Mouse (Mus musculus) cortical plate, adult 2 months (tissue): ENCODE data around the gene Uba3. TPM values are rescaled to one million over a fixed set of nuclear protein-coding genes. Genes with fewer than 3 reads are reported as not detected.
A peak's percentile ranks its signal among the peaks of the same experiment; 100 is the strongest.

Experiments used
- H3K27ac ChIP-seq: fragments of 200-500 bp; 2 replicates; pipeline ENCODE4 v1.5.1; 2012; ENCODE audit warnings: low read length, control low read depth, inconsistent platforms; ENCODE audit not compliant: insufficient read depth
- H3K4me1 ChIP-seq: fragments of 200-500 bp; 2 replicates; pipeline ENCODE4 v1.6.1; 2011; ENCODE audit warnings: low read length; ENCODE audit not compliant: control insufficient read depth, insufficient read depth
- H3K4me3 ChIP-seq: fragments of 200-500 bp; 2 replicates; pipeline ENCODE4 v1.5.1; 2011; ENCODE audit warnings: mild to moderate bottlenecking, low read length, control low read depth; ENCODE audit not compliant: insufficient read depth
- CTCF ChIP-seq: fragments of 200-500 bp; IDR thresholded peaks from 2 replicates; pipeline ENCODE4 v1.5.1; 2011; ENCODE audit warnings: mild to moderate bottlenecking, control low read depth, low read length; ENCODE audit not compliant: insufficient read depth; ENCODE audit errors: extremely low read depth
- POLR2A ChIP-seq: fragments of 200-500 bp; IDR thresholded peaks from 2 replicates; pipeline ENCODE4 v1.6.1; 2011; ENCODE audit warnings: mild to moderate bottlenecking, low read length, control low read depth; ENCODE audit not compliant: insufficient read depth; ENCODE audit errors: extremely low read depth
- polyA plus RNA-seq: library from polyadenylated mRNA; depleted of rRNA; stranded (reverse); fragments of >200 nt; gene quantifications from 2 replicates; pipeline ENCODE4 v1.2.3, GENCODE M21; 2012

Gene Uba3
- polyA plus RNA-seq, 1 experiment: 61.2 TPM

- no peak for TF ChIP-seq POLR2A
- TF ChIP-seq CTCF: no peak
- no peak overlapping the region for H3K4me3 ChIP-seq
- H3K4me1 ChIP-seq: peaks cover 4% of the 10 kb centered on the region; the same call in 1 of the 2 replicates
- H3K27ac ChIP-seq: no peak overlapping the region
Measured at GRCm38 (mm10) chr6:97202477-97202876, 3.0 kb downstream of the Uba3 start.

DNA sequence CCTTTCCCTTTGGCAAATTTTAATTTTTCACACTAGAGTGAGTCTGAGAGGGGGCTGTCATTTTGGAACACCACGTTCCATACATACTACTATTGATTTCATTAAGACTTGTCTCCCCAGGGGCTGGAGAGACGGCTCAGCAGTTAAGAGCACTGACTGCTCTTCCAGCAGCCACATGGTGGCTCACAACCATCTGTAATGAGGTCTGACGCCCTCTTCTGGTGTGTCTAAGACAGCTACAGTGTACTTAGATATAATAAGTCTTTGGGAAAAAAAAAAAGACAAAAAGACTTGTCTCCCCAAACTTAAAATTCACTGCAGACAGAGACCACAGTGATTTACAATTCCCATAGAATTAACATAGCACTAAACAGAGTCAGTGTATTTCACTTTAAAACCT, 5.0 kb downstream of the Uba3 start:
- TF ChIP-seq CTCF: no peak
- TF ChIP-seq POLR2A: no peak
- H3K4me3 ChIP-seq: no peak overlapping the region
- no peak overlapping the region for H3K27ac ChIP-seq
- H3K4me1 ChIP-seq: peaks cover 4% of the 10 kb centered on the region; the same call in 1 of the 2 replicates

DNA sequence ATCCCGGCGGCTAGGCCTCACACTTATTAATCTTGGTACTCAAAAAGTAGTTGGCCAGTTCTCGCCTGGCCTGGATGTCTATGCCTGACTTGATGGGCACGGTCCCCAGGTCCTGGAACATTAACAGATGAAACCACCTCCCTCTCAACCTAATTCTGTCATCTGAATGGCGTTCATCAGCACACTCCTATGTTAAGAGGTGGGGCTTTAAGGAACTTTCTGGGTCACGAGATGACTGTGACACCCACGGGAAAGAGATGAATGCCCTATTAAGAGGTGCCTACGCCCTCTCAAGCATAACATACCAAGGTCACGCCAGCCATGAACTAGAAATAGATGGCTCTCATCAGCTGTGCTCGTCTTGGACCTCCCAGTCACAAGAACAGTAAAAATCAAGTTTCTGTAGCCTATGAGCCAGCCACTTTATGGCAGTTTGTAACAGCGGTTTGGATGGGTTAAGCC, 26.0 kb downstream of the Uba3 start:
- no peak for TF ChIP-seq POLR2A
- Histone ChIP-seq H3K4me3 (peak overlapping the region; percentile 66), H3K4me1 (no peaks in the 10 kb centered on the region; the same call in 1 of the 2 replicates), H3K27ac (peak overlapping the region; percentile 96)

DNA sequence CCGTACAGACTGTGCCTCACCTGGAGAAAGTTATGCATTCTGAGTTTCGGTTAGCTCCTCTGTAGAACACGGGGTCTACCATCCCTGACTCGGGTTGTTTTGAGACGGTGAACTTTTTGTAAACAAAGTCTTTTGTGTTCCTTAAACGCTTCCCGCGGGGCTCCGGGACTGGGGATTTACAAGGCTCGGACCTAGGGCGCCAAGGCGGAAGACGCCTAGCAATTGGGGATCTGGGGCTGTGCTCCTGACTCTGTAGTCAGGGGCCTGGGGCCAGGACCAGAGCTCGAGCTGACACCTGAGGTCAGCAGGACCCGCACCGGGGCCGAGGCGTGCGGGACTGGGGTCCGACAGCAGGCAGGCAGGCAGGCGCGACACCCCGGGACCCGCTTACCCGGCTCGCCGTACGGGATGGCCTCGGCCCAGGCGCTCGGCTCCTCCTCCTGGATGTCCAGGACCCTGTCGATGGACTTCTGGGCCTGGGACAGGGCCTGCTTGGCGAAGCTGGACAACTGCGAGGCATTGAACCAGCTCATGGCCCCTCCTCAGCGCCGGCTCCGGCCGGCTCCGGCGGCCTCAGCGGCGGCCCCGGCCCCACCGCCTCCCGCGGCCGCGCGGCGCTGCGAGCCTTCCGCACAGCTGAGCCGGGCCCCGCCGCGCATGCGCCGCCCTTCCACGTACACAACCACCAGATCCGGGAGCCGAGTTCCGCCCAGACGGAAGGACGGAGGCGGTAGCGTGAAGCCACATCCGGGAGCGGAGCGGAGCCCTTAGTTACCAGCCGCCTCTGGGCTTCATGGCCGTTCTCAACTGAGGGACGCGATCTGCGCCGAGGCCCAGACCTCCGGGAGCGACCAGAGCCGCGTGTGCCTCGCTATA, 26.7 kb downstream of the Uba3 start, which contains the start of gene Tmf1:
Gene Tmf1 (minus strand): TSS at position 632 of the 876 bp plus-strand sequence.
- H3K4me1 ChIP-seq: no peaks in the 10 kb centered on the region; the same call in 1 of the 2 replicates
- peak within 1 kb of the TSS; percentile 96 for H3K27ac ChIP-seq
- peak; percentile 91 for TF ChIP-seq POLR2A
- no peak for TF ChIP-seq CTCF
- H3K4me3 ChIP-seq: peak within 1 kb of the TSS; percentile 66

- no peak overlapping the region for H3K27ac ChIP-seq
- no peaks in the 10 kb centered on the region; the same call in 1 of the 2 replicates for H3K4me1 ChIP-seq
Measured at GRCm38 (mm10) chr6:97175716-97176115, 29.7 kb downstream of the Uba3 start.

GRCm38 (mm10) chr6:97150156-97150555, 55.3 kb downstream of the Uba3 start:
- no peak overlapping the region for H3K27ac ChIP-seq
- TF ChIP-seq CTCF: no peak
- H3K4me3 ChIP-seq: no peak overlapping the region
- H3K4me1 ChIP-seq: no peaks in the 10 kb centered on the region; the same call in 1 of the 2 replicates

More at GRCm38 (mm10) chr6:97175716-97176115, 29.7 kb downstream of the Uba3 start:
- H3K4me3 ChIP-seq: no peak overlapping the region
- no peak for TF ChIP-seq POLR2A
- TF ChIP-seq CTCF: no peak

DNA sequence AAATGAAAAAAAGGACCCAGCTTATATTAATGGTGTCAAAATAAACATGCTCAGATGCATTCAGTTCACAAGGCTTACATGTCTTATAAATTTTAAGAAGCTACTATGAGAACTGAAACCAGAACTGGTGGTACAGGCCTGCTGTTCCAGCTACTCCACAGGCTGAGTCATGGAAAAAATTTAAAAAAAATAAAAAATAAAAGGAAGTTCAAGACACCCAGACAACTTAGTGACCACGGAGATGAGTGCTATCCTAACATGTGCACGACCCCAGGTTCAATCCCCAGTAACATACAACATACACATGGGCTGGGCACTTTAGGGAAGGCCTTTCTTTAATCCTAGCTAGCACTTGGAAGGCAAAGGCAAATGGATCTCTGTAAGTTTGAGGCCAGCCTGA, 55.7 kb downstream of the Uba3 start:
- H3K4me3 ChIP-seq: no peak overlapping the region
- H3K27ac ChIP-seq: no peak overlapping the region
- TF ChIP-seq CTCF (no peak), POLR2A (no peak)
- no peaks in the 10 kb centered on the region; the same call in 1 of the 2 replicates for H3K4me1 ChIP-seq

GRCm38 (mm10) chr6:97148383-97149251, 56.8 kb downstream of the Uba3 start, which contains the start of gene Eogt:
Gene Eogt (minus strand): TSS chr6:97149182.
- Histone ChIP-seq H3K4me3 (peak within 1 kb of the TSS; percentile 75), H3K27ac (peak within 1 kb of the TSS; percentile 97), H3K4me1 (no peaks in the 10 kb centered on the region; the same call in 1 of the 2 replicates)
- TF ChIP-seq CTCF: no peak
- TF ChIP-seq POLR2A: 0 out of 2 replicates have a peak, but pooled peaks have one; percentile 17

- Histone ChIP-seq H3K4me3 (peak overlapping the region; percentile 75), H3K4me1 (no peaks in the 10 kb centered on the region; the same call in 1 of the 2 replicates), H3K27ac (peak overlapping the region; percentile 97)
- TF ChIP-seq POLR2A (no peak), CTCF (no peak)
Measured at GRCm38 (mm10) chr6:97147755-97148382, 57.6 kb downstream of the Uba3 start.
